Mouse (Mus musculus) midbrain, postnatal 0 days (tissue): ENCODE results near the gene Prr3. TPM values are rescaled to one million over a fixed set of nuclear protein-coding genes. Genes with fewer than 3 reads are reported as not detected.
A peak's percentile ranks its signal among the peaks of the same experiment; 100 is the strongest.

ENCODE experiments used
- ATAC-seq: fragments of 200-750 bp; cut with Nextera tagmentation; 2 replicates; pipeline ENCODE4 v1.8.0; 2017; ENCODE audit warnings: moderate number of reproducible peaks, mild to moderate bottlenecking, moderate TSS enrichment, moderate library complexity; ENCODE audit not compliant: low FRiP score
- DNase-seq: peaks from one replicate; pipeline ENCODE4 v3.0.0-alpha.2; 2015; ENCODE audit warnings: low spot score
- H3K27ac ChIP-seq: fragments of 300-500 bp; sonication (generic); 2 replicates; pipeline ENCODE4 v1.5.1; 2014; ENCODE audit warnings: low read depth, mild to moderate bottlenecking, low read length, mixed read lengths
- H3K27me3 ChIP-seq: fragments of 300-500 bp; sonication (generic); 2 replicates; pipeline ENCODE4 v1.6.1; 2014; ENCODE audit warnings: low read length, control low read depth, mixed read lengths; ENCODE audit not compliant: insufficient read depth
- H3K36me3 ChIP-seq: fragments of 300-500 bp; sonication (generic); 2 replicates; pipeline ENCODE4 v1.6.1; 2014; ENCODE audit warnings: low read length, control low read depth, mixed read lengths; ENCODE audit not compliant: insufficient read depth
- H3K4me1 ChIP-seq: fragments of 300-500 bp; sonication (generic); 2 replicates; pipeline ENCODE4 v1.6.1; 2014; ENCODE audit warnings: mild to moderate bottlenecking, control low read depth, antibody characterized with exemption, low read length, mixed read lengths; ENCODE audit not compliant: insufficient read depth
- H3K4me2 ChIP-seq: fragments of 300-500 bp; sonication (generic); 2 replicates; pipeline ENCODE4 v1.6.1; 2014; ENCODE audit warnings: low read depth, mild to moderate bottlenecking, low read length, mixed read lengths; ENCODE audit not compliant: poor library complexity, severe bottlenecking
- H3K4me3 ChIP-seq: fragments of 300-500 bp; sonication (generic); 2 replicates; pipeline ENCODE4 v1.5.1; 2014; ENCODE audit warnings: low read depth, mild to moderate bottlenecking, low read length, moderate library complexity
- H3K9ac ChIP-seq: fragments of 300-500 bp; sonication (generic); replicated peaks from 2 replicates; pipeline ENCODE4 v1.6.1; 2014; ENCODE audit warnings: mild to moderate bottlenecking, low read length, moderate library complexity, mixed read lengths; ENCODE audit not compliant: poor library complexity, severe bottlenecking
- H3K9me3 ChIP-seq: fragments of 300-500 bp; sonication (generic); 2 replicates; pipeline ENCODE4 v1.6.1; 2016; ENCODE audit warnings: low read length, control low read depth
- CTCF ChIP-seq: IDR thresholded peaks from 2 replicates; pipeline ENCODE4 v1.5.1; 2016; ENCODE audit warnings: antibody characterized with exemption, mild to moderate bottlenecking
- WGBS: fragments of 180-500 bp; shearing (Covaris S2); extraction: QIAGEN DNeasy Blood & Tissue Kit; methylation state at CpG from one replicate; pipeline ENCODE4 v1.1.7; 2014; 5-methylcytosine and 5-hydroxymethylcytosine counted together
- polyA plus RNA-seq: library from polyadenylated mRNA; unstranded; fragments of >200 nt; fragmentation: Nextera tagmentation; extraction: Ambion mirVana; gene quantifications from 2 replicates; pipeline ENCODE4 v1.2.1, GENCODE M21; 2015
- total RNA-seq: library from RNA; depleted of rRNA; stranded (reverse); fragments of >200 nt; gene quantifications from 2 replicates; pipeline ENCODE4 v1.2.3, GENCODE M21; 2014

The Prr3 gene
- total and polyA plus RNA-seq, 2 experiments from 2014 or later: 57.8 to 100 TPM

DNA sequence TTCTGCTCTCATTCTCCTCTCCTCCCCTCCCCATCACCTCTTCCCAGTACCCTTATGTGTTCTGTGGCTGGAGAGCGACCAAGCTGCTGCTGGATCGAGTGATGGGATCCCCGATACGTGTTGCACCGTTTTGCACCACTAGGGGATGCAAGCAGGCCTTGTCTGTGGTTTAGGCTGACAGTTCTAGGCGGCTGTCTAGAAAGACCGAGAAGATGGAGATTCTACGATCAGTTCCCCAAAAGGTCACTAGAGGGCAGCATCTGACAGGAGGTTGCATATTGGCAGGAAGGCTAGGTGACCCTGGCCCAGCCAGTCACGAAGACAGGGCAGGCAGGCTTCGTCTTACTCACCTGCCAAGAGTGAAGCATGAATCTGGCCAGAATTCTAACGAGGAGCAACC, 16.9 kb upstream of the Prr3 start:
- Histone ChIP-seq H3K4me3 (no peak overlapping the region), H3K27me3 (no peaks in the 10 kb centered on the region), H3K4me2 (peak overlapping the region; percentile 12; the same call in 1 of the 2 replicates), H3K9ac (no peak overlapping the region), H3K4me1 (no peaks in the 10 kb centered on the region; the same call in 1 of the 2 replicates), H3K9me3 (no peaks in the 10 kb centered on the region), H3K27ac (no peak overlapping the region), H3K36me3 (no peaks in the 10 kb centered on the region)
- DNase-seq (peak; percentile 95), ATAC-seq (peak; percentile 67)
- peak; percentile 100 for TF ChIP-seq CTCF
- WGBS: under 1% methylated on average over 11 of the region's 11 CpGs

DNA sequence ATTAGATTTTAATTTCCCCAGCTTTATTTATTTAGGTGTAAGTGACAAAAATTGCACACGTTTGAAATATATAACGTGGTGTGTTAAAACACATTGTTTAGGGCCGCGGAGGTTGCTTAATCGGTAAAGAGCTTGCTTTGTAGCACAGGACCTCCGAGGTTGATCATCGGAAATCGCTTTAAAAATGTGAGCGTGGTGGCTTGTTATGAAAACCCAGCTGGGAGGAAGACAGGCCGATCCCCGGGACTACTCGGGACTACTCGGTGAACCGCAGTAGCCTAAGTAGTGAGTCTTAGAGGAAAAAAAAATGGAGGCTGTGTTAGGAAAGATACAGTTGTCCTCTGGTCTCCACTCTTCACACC, 14.8 kb upstream of the Prr3 start:
- Histone ChIP-seq H3K4me2 (peak overlapping the region; percentile 58), H3K4me3 (peak overlapping the region; percentile 59), H3K9me3 (no peaks in the 10 kb centered on the region), H3K27me3 (no peaks in the 10 kb centered on the region), H3K27ac (peak overlapping the region; percentile 57), H3K4me1 (no peaks in the 10 kb centered on the region; the same call in 1 of the 2 replicates), H3K9ac (peak overlapping the region; percentile 61), H3K36me3 (no peaks in the 10 kb centered on the region)
- no peak for TF ChIP-seq CTCF
- no peak for ATAC-seq
- 4% methylated on average over 14 of the region's 14 CpGs for WGBS
- peak; percentile 19 for DNase-seq

DNA sequence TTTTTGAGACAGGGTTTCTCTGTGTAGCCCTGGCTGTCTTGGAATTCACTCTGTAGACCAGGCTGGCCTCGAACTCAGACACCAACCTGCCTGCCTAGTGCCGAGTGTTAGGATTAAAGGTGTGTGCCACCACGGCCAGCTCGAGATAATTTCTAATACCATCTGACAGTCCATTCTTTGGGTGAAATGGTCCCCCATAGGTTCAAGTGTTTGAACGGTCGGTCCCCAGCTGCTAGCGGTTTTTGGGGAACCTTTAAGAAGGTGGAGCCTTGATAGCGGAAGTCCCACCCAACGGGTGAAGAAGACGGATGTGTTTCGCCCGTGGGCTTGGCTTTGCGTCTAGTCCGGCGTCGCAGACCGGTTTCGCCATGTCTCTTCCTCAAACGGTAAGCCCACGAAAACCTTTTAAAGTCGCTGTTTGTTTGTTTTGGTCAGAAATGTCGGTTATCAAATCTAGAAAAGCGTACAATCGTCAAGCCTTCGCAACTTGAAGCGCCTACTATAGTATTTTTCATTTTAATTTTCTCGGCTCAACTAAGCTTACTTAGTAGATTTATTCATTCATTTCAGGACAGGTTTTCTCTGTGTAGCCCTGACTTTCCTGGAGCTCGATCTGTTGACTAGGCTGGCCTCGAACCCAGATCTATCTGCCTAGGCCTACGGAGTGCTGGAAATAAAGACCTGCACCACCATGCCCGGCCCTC, 14.3 kb upstream of the Prr3 start:
- 4% methylated on average over 31 of the region's 31 CpGs for WGBS
- no peaks in the 10 kb centered on the region for H3K9me3 ChIP-seq
- peak; percentile 93 for DNase-seq

DNA sequence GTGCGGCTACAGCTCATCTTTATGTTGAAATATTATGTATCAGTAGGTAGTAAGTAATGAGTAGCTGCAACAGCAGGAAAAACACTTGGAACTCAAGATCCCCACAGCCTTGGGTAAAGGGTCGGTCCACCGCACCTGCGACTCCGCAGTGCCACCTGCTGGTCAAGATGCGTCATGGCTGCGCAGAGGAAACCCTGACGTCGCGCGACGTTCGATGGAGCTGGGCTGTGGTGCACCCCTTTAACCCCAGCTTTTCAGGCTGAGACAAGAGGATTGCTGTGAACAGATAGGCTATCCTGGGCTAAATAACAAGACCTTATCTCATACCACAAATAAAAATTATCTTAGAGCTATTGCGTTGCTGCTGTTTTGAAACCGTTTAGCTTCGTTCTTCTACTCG, 13.6 kb upstream of the Prr3 start:
- ATAC-seq (peak; percentile 74), DNase-seq (peak; percentile 87)
- Histone ChIP-seq H3K9ac (no peak overlapping the region), H3K27ac (peak overlapping the region; percentile 55; the same call in 1 of the 2 replicates), H3K36me3 (peaks cover 8% of the 10 kb centered on the region), H3K9me3 (no peaks in the 10 kb centered on the region), H3K4me2 (peak overlapping the region; percentile 18; the same call in 1 of the 2 replicates), H3K4me3 (peak overlapping the region; percentile 59), H3K4me1 (no peaks in the 10 kb centered on the region; the same call in 1 of the 2 replicates), H3K27me3 (no peaks in the 10 kb centered on the region)
- peak; percentile 100 for TF ChIP-seq CTCF
- WGBS: 8% methylated on average over 17 of the region's 17 CpGs

More for the DNA sequence above, 14.3 kb upstream of the Prr3 start:
- Histone ChIP-seq H3K27me3 (no peaks in the 10 kb centered on the region), H3K36me3 (peaks cover 4% of the 10 kb centered on the region; the same call in 1 of the 2 replicates), H3K9ac (peak overlapping the region; percentile 61), H3K4me3 (peak overlapping the region; percentile 59), H3K4me1 (no peaks in the 10 kb centered on the region; the same call in 1 of the 2 replicates), H3K4me2 (peak overlapping the region; percentile 58), H3K27ac (peak overlapping the region; percentile 57)
- TF ChIP-seq CTCF: no peak
- peak; percentile 60 for ATAC-seq

DNA sequence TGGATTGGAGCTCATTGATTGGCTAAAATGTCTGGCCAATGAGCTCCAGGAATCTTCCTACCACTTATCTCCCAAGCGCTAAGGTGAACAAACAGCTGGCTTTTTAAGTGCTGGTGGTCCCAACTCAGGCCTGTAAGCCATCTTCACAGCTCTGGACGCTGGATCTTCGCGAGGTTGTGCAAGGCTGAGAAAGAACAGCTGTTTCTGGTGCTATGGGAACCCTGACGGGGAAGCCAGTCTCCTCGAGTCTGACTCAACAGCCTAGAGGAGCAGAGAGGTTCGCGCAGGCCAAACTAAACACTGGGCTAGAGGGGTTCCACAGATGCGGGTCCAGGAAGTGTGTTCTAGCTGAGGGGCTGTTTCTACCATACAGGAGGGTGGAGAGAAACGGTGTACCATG, 11.7 kb upstream of the Prr3 start:
- WGBS: 54% methylated on average over 10 of the region's 10 CpGs
- DNase-seq (no peak), ATAC-seq (no peak)

DNA sequence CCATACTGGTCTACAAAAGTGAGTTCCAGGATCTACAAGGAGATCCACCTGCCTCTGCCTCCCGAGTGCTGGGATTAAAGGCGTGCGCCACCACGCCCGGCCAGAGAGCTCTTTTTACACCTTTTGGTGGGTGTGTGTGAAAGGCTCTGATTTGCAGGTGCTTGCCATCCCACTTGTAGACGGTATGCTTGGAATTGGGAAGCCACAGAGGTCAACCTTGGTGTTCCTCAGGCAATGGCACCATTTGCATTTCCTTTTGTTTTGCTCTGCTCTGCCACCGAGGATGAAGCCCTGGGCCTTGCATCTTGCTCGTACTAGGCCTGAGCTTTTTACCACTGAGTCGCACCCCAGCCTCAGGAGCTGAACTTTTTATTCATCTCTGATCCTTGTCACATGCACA, 1.7 kb upstream of the Prr3 start:
- no peak overlapping the region for H3K9ac ChIP-seq
- no peak overlapping the region for H3K4me2 ChIP-seq
- H3K36me3 ChIP-seq: peaks cover 32% of the 10 kb centered on the region
- peaks cover 14% of the 10 kb centered on the region for H3K4me1 ChIP-seq
- no peak overlapping the region for H3K27ac ChIP-seq
- no peak for DNase-seq
- 91% methylated on average over 9 of the region's 9 CpGs for WGBS
- no peaks in the 10 kb centered on the region for H3K9me3 ChIP-seq
- H3K4me3 ChIP-seq: no peak overlapping the region
- no peak for TF ChIP-seq CTCF
- H3K27me3 ChIP-seq: no peaks in the 10 kb centered on the region
- ATAC-seq: no peak

More for the DNA sequence above, 11.7 kb upstream of the Prr3 start:
- no peaks in the 10 kb centered on the region for H3K27me3 ChIP-seq
- H3K4me1 ChIP-seq: no peaks in the 10 kb centered on the region; the same call in 1 of the 2 replicates
- H3K27ac ChIP-seq: no peak overlapping the region
- H3K4me3 ChIP-seq: no peak overlapping the region
- H3K9ac ChIP-seq: no peak overlapping the region
- no peak overlapping the region for H3K4me2 ChIP-seq
- no peak for TF ChIP-seq CTCF
- peaks cover 24% of the 10 kb centered on the region for H3K36me3 ChIP-seq
- no peaks in the 10 kb centered on the region for H3K9me3 ChIP-seq
